Mouse (Mus musculus): ENCODE measurements around the gene Slc44a1. TPM values are rescaled to one million over a fixed set of nuclear protein-coding genes. Genes with fewer than 3 reads are reported as not detected.

Slc44a1 gene
- polyA plus RNA-seq, 1 experiment from 2014 or later: 44.1 TPM

DNA sequence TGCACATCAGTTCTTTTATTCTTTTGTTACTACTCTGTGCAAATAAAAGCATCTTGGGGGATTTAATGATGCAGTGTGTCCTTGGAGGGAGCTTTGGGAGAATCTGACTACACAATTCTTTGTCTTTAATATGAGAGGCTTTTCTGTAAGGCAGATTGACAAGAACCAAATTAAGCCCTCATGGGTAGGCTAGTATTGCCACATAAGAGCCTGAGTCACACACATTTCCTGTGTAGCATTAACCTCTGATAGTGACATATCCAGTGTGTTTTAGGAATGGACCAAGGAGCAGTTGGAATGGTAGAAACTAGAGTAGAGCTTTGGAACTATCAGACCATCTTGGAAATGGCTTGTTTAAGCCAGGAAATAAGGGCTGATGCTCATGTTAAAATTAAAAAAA, 33.9 kb downstream of the Slc44a1 start:
- 0 out of 2 replicates have a peak, but pooled peaks cover 6% of the 10 kb centered on the region for H3K4me1 ChIP-seq (replicated peaks; ENCODE audit: insufficient read depth, low read length)
- no peak overlapping the region for H3K4me3 ChIP-seq (replicated peaks; ENCODE audit: low read depth, low read length)
- no peak for TF ChIP-seq CTCF (IDR thresholded peaks at IDR 0.05; ENCODE audit: low read depth)
- no peak for DNase-seq (ENCODE audit: low spot score)
- no peaks in the 10 kb centered on the region for H3K36me3 ChIP-seq (ENCODE audit: insufficient read depth, low read length)
- no peaks in the 10 kb centered on the region for H3K9me3 ChIP-seq (replicated peaks; ENCODE audit: low read length)
- no peaks in the 10 kb centered on the region for H3K27me3 ChIP-seq (ENCODE audit: insufficient read depth, low read length)
- no peak overlapping the region for H3K4me2 ChIP-seq (ENCODE audit: low read length)
- ATAC-seq (replicated peaks; ENCODE audit: low FRiP score, low read depth): no peak
- no peak overlapping the region for H3K9ac ChIP-seq (ENCODE audit: low read depth, low read length)
- H3K27ac ChIP-seq: no peak overlapping the region

DNA sequence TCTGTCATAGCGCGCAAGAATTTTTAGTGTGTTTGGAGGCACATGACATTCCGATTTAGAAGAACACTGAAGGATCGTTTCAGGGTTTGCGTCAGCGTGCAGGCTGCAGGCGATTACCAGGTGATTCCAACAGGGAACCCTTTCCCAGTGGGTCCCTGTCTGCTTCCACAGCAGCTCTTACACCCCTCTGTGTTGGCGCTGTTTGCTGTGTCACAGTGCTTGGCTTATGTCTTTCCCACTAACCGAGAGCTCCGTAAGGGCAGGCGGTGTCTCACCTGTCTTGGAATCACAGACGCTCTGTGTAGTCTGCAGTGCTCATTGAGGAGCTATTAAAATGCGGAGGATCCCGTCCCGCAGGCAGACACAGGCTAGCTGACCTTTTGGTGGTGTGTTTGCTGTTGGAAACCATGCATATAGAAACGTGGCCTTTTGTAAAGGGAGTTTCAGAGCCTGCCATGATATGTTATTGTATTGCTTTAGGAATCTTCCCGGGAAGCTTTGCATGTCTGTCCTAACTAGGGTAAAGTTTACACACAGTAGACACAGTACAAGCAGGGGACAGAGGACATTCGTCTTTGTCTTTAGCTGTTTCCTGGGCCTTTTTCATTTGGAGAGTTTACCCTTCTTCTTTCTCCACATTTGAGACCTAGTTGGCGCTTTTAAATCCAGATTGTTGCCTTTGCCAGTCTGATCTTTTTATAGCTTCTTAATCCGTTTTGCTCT, 35.2 kb downstream of the Slc44a1 start:
- Histone ChIP-seq H3K27ac (no peak overlapping the region), H3K4me2 (ENCODE audit: low read length) (no peak overlapping the region), H3K9me3 (replicated peaks; ENCODE audit: low read length) (no peaks in the 10 kb centered on the region), H3K4me1 (replicated peaks; ENCODE audit: insufficient read depth, low read length) (0 out of 2 replicates have a peak, but pooled peaks cover 4% of the 10 kb centered on the region), H3K4me3 (replicated peaks; ENCODE audit: low read depth, low read length) (no peak overlapping the region), H3K27me3 (ENCODE audit: insufficient read depth, low read length) (no peaks in the 10 kb centered on the region), H3K36me3 (ENCODE audit: insufficient read depth, low read length) (no peaks in the 10 kb centered on the region), H3K9ac (ENCODE audit: low read depth, low read length) (no peak overlapping the region)
- ATAC-seq (replicated peaks; ENCODE audit: low FRiP score, low read depth): no peak
- TF ChIP-seq CTCF (IDR thresholded peaks at IDR 0.05; ENCODE audit: low read depth): no peak
- DNase-seq (ENCODE audit: low spot score): no peak
- WGBS: 67% methylated on average over 20 of the region's 20 CpGs

DNA sequence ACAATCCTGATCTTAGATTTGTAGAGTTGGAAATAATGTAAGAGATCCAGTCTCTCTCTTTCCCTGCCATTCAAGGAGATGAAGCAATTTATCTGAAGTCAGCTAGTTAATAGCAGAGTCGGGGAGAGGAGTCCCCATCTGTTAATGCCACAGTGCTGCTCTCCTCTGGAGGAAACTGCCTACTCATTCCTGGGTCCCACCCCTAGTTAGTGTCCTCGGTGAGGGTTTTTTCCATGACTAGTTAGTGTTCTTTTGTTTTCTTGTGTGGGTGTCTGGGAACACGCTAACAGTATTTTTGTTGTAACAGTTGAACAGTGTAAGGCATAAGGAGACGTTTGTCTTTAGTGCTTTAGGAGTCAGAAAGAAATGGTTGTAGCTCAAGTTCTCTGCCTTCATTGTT, 38.4 kb downstream of the Slc44a1 start:
- H3K4me2 ChIP-seq (ENCODE audit: low read length): no peak overlapping the region
- 0 out of 2 replicates have a peak, but pooled peaks cover 2% of the 10 kb centered on the region for H3K36me3 ChIP-seq (ENCODE audit: insufficient read depth, low read length)
- 0 out of 2 replicates have a peak, but pooled peaks cover 4% of the 10 kb centered on the region for H3K4me1 ChIP-seq (replicated peaks; ENCODE audit: insufficient read depth, low read length)
- H3K9ac ChIP-seq (ENCODE audit: low read depth, low read length): no peak overlapping the region
- ATAC-seq (replicated peaks; ENCODE audit: low FRiP score, low read depth) (no peak), DNase-seq (ENCODE audit: low spot score) (no peak)
- TF ChIP-seq CTCF (IDR thresholded peaks at IDR 0.05; ENCODE audit: low read depth): no peak
- no peak overlapping the region for H3K27ac ChIP-seq
- 77% methylated on average over 4 of the region's 4 CpGs for WGBS
- H3K9me3 ChIP-seq (replicated peaks; ENCODE audit: low read length): no peaks in the 10 kb centered on the region
- no peak overlapping the region for H3K4me3 ChIP-seq (replicated peaks; ENCODE audit: low read depth, low read length)
- H3K27me3 ChIP-seq (ENCODE audit: insufficient read depth, low read length): no peaks in the 10 kb centered on the region

DNA sequence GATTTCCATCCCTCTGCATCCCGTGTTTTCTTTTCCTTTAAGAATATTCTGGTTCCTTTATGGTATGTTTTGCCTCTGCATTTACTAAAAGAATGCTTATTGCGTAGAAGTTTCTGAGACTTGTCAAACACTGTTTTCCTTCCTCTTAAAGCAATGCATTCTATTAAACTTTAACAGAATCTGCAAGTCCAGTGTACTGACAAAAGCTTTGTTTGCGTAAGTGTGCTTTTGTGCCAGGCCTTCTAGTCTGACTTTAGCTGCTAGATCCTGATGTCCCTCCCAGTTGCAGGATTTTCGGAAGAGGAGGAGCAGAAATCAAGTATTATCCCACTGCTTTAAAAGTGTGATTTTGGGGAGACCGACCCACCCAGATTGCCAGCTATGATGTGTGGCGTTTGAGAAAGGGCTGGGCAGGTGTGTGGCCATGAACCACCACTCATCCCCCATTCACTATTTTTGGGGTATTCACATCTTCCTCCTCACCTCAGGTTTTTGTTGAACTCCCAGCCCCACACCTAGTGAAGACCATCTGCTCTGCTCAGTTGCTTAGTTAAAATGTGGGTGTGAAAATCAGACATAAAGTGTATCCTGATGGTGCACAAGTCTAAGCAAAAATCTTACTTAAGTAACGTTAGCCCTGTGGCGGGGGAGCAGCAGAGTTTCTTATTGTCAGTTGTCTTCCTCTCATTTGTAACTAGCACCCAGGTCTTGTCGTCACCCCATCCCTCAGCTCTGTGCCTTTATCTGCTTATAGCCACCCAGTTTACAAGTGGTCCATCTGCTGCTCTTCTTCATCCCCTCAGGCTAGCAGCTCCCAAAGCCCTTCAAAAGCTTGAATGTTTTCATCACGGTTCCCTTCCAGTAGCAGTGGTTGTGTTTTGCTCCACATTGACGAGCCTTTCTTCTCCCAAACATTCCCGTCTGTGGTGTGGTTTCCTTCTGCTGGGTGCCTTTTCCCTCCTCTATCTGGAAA, 47.3 kb downstream of the Slc44a1 start:
- no peak for TF ChIP-seq CTCF (IDR thresholded peaks at IDR 0.05; ENCODE audit: low read depth)
- no peaks in the 10 kb centered on the region for H3K27me3 ChIP-seq (ENCODE audit: insufficient read depth, low read length)
- DNase-seq (ENCODE audit: low spot score) (no peak), ATAC-seq (replicated peaks; ENCODE audit: low FRiP score, low read depth) (no peak)
- peak overlapping the region; percentile 57 for H3K27ac ChIP-seq
- H3K36me3 ChIP-seq (ENCODE audit: insufficient read depth, low read length): 0 out of 2 replicates have a peak, but pooled peaks cover 5% of the 10 kb centered on the region
- H3K9ac ChIP-seq (ENCODE audit: low read depth, low read length): no peak overlapping the region
- H3K9me3 ChIP-seq (replicated peaks; ENCODE audit: low read length): no peaks in the 10 kb centered on the region
- no peak overlapping the region for H3K4me3 ChIP-seq (replicated peaks; ENCODE audit: low read depth, low read length)
- WGBS: 70% methylated on average over 12 of the region's 12 CpGs
- H3K4me1 ChIP-seq (replicated peaks; ENCODE audit: insufficient read depth, low read length): 0 out of 2 replicates have a peak, but pooled peaks cover 3% of the 10 kb centered on the region
- H3K4me2 ChIP-seq (ENCODE audit: low read length): no peak overlapping the region

DNA sequence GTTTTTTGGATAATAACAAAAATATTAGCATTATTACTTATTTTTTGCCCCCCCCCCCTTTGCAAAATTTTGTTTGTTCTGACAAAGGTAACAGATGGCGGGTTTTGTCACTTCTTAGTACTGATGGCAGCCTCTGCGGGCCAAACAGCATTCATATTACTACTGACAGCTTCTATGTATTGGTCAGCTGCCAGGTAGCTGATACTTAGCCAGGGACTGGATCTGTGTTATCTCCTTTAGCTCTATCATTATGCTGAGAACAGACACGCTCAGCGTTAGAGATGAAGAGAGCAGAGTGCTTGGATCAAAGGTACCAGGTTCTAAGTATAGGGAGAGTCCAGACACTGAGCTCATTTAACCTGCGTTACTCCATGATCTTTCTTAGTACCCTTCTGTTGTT, 48.6 kb downstream of the Slc44a1 start:
- no peak for ATAC-seq (replicated peaks; ENCODE audit: low FRiP score, low read depth)
- Histone ChIP-seq H3K4me2 (ENCODE audit: low read length) (no peak overlapping the region), H3K36me3 (ENCODE audit: insufficient read depth, low read length) (0 out of 2 replicates have a peak, but pooled peaks cover 3% of the 10 kb centered on the region), H3K27ac (no peak overlapping the region), H3K9me3 (replicated peaks; ENCODE audit: low read length) (no peaks in the 10 kb centered on the region), H3K27me3 (ENCODE audit: insufficient read depth, low read length) (no peaks in the 10 kb centered on the region), H3K4me1 (replicated peaks; ENCODE audit: insufficient read depth, low read length) (0 out of 2 replicates have a peak, but pooled peaks cover 3% of the 10 kb centered on the region), H3K4me3 (replicated peaks; ENCODE audit: low read depth, low read length) (no peak overlapping the region), H3K9ac (ENCODE audit: low read depth, low read length) (no peak overlapping the region)
- no peak for DNase-seq (ENCODE audit: low spot score)
- TF ChIP-seq CTCF (IDR thresholded peaks at IDR 0.05; ENCODE audit: low read depth): no peak
- WGBS: 91% methylated on average over 5 of the region's 5 CpGs

DNA sequence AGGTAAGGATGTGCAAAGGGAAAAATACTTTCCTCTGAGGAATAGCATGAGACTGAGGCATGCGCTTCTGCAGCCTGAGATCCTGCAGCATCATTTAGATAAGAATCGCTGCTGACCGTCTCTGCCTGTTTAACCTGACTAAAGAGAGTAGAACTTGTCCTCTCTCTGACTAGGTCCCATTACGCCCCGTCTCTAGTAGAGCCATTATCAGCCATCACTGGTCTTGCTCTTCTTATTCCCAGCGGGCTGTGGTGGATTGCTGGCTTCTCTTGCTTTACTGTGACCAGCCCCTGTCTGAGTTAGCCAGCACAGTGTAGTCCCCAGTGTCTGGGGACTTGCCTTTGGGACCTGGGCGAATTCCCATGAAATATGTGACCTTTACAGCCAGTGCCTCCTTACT, 50.2 kb downstream of the Slc44a1 start:
- H3K27ac ChIP-seq: no peak overlapping the region
- ATAC-seq (replicated peaks; ENCODE audit: low FRiP score, low read depth) (no peak), DNase-seq (ENCODE audit: low spot score) (no peak)
- no peak for TF ChIP-seq CTCF (IDR thresholded peaks at IDR 0.05; ENCODE audit: low read depth)
- H3K36me3 ChIP-seq (ENCODE audit: insufficient read depth, low read length): 0 out of 2 replicates have a peak, but pooled peaks cover 3% of the 10 kb centered on the region
- H3K27me3 ChIP-seq (ENCODE audit: insufficient read depth, low read length): no peaks in the 10 kb centered on the region
- H3K4me3 ChIP-seq (replicated peaks; ENCODE audit: low read depth, low read length): no peak overlapping the region
- no peak overlapping the region for H3K4me2 ChIP-seq (ENCODE audit: low read length)
- H3K9ac ChIP-seq (ENCODE audit: low read depth, low read length): no peak overlapping the region
- WGBS: 84% methylated on average over 7 of the region's 7 CpGs
- 0 out of 2 replicates have a peak, but pooled peaks cover 3% of the 10 kb centered on the region for H3K4me1 ChIP-seq (replicated peaks; ENCODE audit: insufficient read depth, low read length)
- no peaks in the 10 kb centered on the region for H3K9me3 ChIP-seq (replicated peaks; ENCODE audit: low read length)
